Mouse (Mus musculus) adrenal gland, adult 18-20 months (tissue): ENCODE measurements around the gene Pklr. TPM values are rescaled to one million over a fixed set of nuclear protein-coding genes. Genes with fewer than 3 reads are reported as not detected.
A peak's percentile ranks its signal among the peaks of the same experiment; 100 is the strongest.

Source experiments
- DNase-seq, 2 experiments: peaks; one replicate each; pipeline ENCODE4 v3.0.0; 2021 to 2022; ENCODE audit warnings: low spot score in 2 of 2
- total RNA-seq, 2 experiments: library from RNA; stranded (reverse); gene quantifications; 1 replicate in 1 of 2; 2 replicates in 1 of 2; pipeline ENCODE4 v1.2.3; 2021

Gene Pklr
- total RNA-seq, 2 experiments from 2014 or later, result not detected

- DNase-seq, result no peak
Measured at GRCm38 (mm10) chr3:89163123-89163522, 27.2 kb downstream of the Pklr start.

- DNase-seq, result no peak
Measured at GRCm38 (mm10) chr3:89163643-89164245, 27.8 kb downstream of the Pklr start.

GRCm38 (mm10) chr3:89164506-89165267, 28.7 kb downstream of the Pklr start, which contains the start of gene Clk2:
Clk2 (plus strand) TSS chr3:89164795.
- DNase-seq, result peak; percentile 94 to 95

GRCm38 (mm10) chr3:89165268-89165870, 29.4 kb downstream of the Pklr start:
- DNase-seq, result no peak

GRCm38 (mm10) chr3:89166945-89167344, 31.0 kb downstream of the Pklr start:
- DNase-seq, result no peak

- DNase-seq, result no peak
Measured at GRCm38 (mm10) chr3:89174844-89175243, 38.9 kb downstream of the Pklr start.

- DNase-seq, result no peak
Measured at GRCm38 (mm10) chr3:89175544-89175943, 39.6 kb downstream of the Pklr start.

GRCm38 (mm10) chr3:89176421-89176820, 40.5 kb downstream of the Pklr start:
- no peak for DNase-seq

GRCm38 (mm10) chr3:89177242-89178106, 41.5 kb downstream of the Pklr start, which contains the start of gene Scamp3:
Scamp3 (plus strand) TSS chr3:89177473.
- peak; percentile 75 to 78 for DNase-seq

- no peak for DNase-seq
Measured at GRCm38 (mm10) chr3:89178107-89178385, 42.1 kb downstream of the Pklr start.

- DNase-seq, result no peak
Measured at GRCm38 (mm10) chr3:89179056-89179455, 43.1 kb downstream of the Pklr start.

GRCm38 (mm10) chr3:89181749-89182500, 46.0 kb downstream of the Pklr start:
- DNase-seq, result no peak

GRCm38 (mm10) chr3:89182531-89183057, 46.7 kb downstream of the Pklr start:
- DNase-seq, result no peak

- peak; percentile 71 for DNase-seq
Measured at GRCm38 (mm10) chr3:89183058-89183958, 47.4 kb downstream of the Pklr start, which contains the start of gene Fam189b. Fam189b (plus strand) TSS chr3:89183143.

- DNase-seq, result no peak
Measured at GRCm38 (mm10) chr3:89183959-89184315, 48.0 kb downstream of the Pklr start.

- DNase-seq, result no peak
Measured at GRCm38 (mm10) chr3:89187197-89187596, 51.3 kb downstream of the Pklr start.

- DNase-seq, result no peak
Measured at GRCm38 (mm10) chr3:89187690-89188477, 51.9 kb downstream of the Pklr start.

- no peak for DNase-seq
Measured at GRCm38 (mm10) chr3:89188478-89188875, 52.5 kb downstream of the Pklr start.

- DNase-seq, result no peak
Measured at GRCm38 (mm10) chr3:89190436-89190835, 54.5 kb downstream of the Pklr start.
